Mouse (Mus musculus): ENCODE results near the gene Rinl. TPM values are rescaled to one million over a fixed set of nuclear protein-coding genes. Genes with fewer than 3 reads are reported as not detected.

The Rinl gene
- polyA plus RNA-seq, 1 experiment = 94.3 TPM

- Histone ChIP-seq H3K4me3 (replicated peaks; ENCODE audit: control insufficient read depth, low read depth, low read length) (no peak overlapping the region), H3K4me1 (ENCODE audit: control insufficient read depth, insufficient read depth, low read length) (no peaks in the 10 kb centered on the region), H3K27ac (ENCODE audit: control insufficient read depth, insufficient read depth, low read depth, low read length, poor library complexity) (no peak overlapping the region)
- 89% methylated on average over 13 of the region's 13 CpGs for WGBS
- TF ChIP-seq CTCF (IDR thresholded peaks at IDR 0.05; ENCODE audit: control insufficient read depth, insufficient read depth, low read length) = no peak
- TF ChIP-seq POLR2A (IDR thresholded peaks at IDR 0.05; ENCODE audit: borderline replicate concordance, control insufficient read depth, low read depth, low read length) = no peak
Measured at GRCm38 (mm10) chr7:28758623-28759022, 30.1 kb upstream of the Rinl start.

- no peak overlapping the region for H3K4me3 ChIP-seq (replicated peaks; ENCODE audit: control insufficient read depth, low read depth, low read length)
- peaks cover 4% of the 10 kb centered on the region; the same call in 1 of the 2 replicates for H3K4me1 ChIP-seq (ENCODE audit: control insufficient read depth, insufficient read depth, low read length)
- WGBS = 92% methylated on average over 9 of the region's 9 CpGs
- TF ChIP-seq CTCF (IDR thresholded peaks at IDR 0.05; ENCODE audit: control insufficient read depth, insufficient read depth, low read length) (no peak), POLR2A (IDR thresholded peaks at IDR 0.05; ENCODE audit: borderline replicate concordance, control insufficient read depth, low read depth, low read length) (no peak)
- no peak overlapping the region for H3K27ac ChIP-seq (ENCODE audit: control insufficient read depth, insufficient read depth, low read depth, low read length, poor library complexity)
Measured at GRCm38 (mm10) chr7:28761907-28762306, 26.9 kb upstream of the Rinl start.

- no peak overlapping the region for H3K27ac ChIP-seq (ENCODE audit: control insufficient read depth, insufficient read depth, low read depth, low read length, poor library complexity)
- H3K4me3 ChIP-seq (replicated peaks; ENCODE audit: control insufficient read depth, low read depth, low read length) = peak overlapping the region; percentile 43
- 62% methylated on average over 6 of the region's 6 CpGs for WGBS
- TF ChIP-seq CTCF (IDR thresholded peaks at IDR 0.05; ENCODE audit: control insufficient read depth, insufficient read depth, low read length) = no peak
- TF ChIP-seq POLR2A (IDR thresholded peaks at IDR 0.05; ENCODE audit: borderline replicate concordance, control insufficient read depth, low read depth, low read length) = no peak
- H3K4me1 ChIP-seq (ENCODE audit: control insufficient read depth, insufficient read depth, low read length) = peaks cover 4% of the 10 kb centered on the region; the same call in 1 of the 2 replicates
Measured at GRCm38 (mm10) chr7:28765211-28765610, 23.6 kb upstream of the Rinl start.

- H3K27ac ChIP-seq (ENCODE audit: control insufficient read depth, insufficient read depth, low read depth, low read length, poor library complexity) = peak within 1 kb of the TSS; percentile 47; the same call in 1 of the 2 replicates
- TF ChIP-seq CTCF (IDR thresholded peaks at IDR 0.05; ENCODE audit: control insufficient read depth, insufficient read depth, low read length) = no peak
- TF ChIP-seq POLR2A (IDR thresholded peaks at IDR 0.05; ENCODE audit: borderline replicate concordance, control insufficient read depth, low read depth, low read length) = peak; percentile 29; the same call in 1 of the 2 replicates
- H3K4me3 ChIP-seq (replicated peaks; ENCODE audit: control insufficient read depth, low read depth, low read length) = peak within 1 kb of the TSS; percentile 94
- WGBS = under 1% methylated on average over 45 of the region's 45 CpGs
- H3K4me1 ChIP-seq (ENCODE audit: control insufficient read depth, insufficient read depth, low read length) = peaks cover 4% of the 10 kb centered on the region; the same call in 1 of the 2 replicates
Measured at GRCm38 (mm10) chr7:28766173-28766879, 22.4 kb upstream of the Rinl start, which contains the start of gene Sirt2. TSS of gene Sirt2 (plus strand) at chr7:28766735.

GRCm38 (mm10) chr7:28766910-28767309, 21.9 kb upstream of the Rinl start:
- Histone ChIP-seq H3K27ac (ENCODE audit: control insufficient read depth, insufficient read depth, low read depth, low read length, poor library complexity) (no peak overlapping the region), H3K4me1 (ENCODE audit: control insufficient read depth, insufficient read depth, low read length) (peaks cover 4% of the 10 kb centered on the region; the same call in 1 of the 2 replicates), H3K4me3 (replicated peaks; ENCODE audit: control insufficient read depth, low read depth, low read length) (peak overlapping the region; percentile 58)
- TF ChIP-seq CTCF (IDR thresholded peaks at IDR 0.05; ENCODE audit: control insufficient read depth, insufficient read depth, low read length) (no peak), POLR2A (IDR thresholded peaks at IDR 0.05; ENCODE audit: borderline replicate concordance, control insufficient read depth, low read depth, low read length) (no peak)
- 5% methylated on average over 14 of the region's 14 CpGs for WGBS

GRCm38 (mm10) chr7:28767462-28767965, 21.3 kb upstream of the Rinl start, which contains the start of gene Nfkbib:
TSS of gene Nfkbib (minus strand) at chr7:28767512.
- Histone ChIP-seq H3K27ac (ENCODE audit: control insufficient read depth, insufficient read depth, low read depth, low read length, poor library complexity) (no peak within 1 kb of the TSS), H3K4me1 (ENCODE audit: control insufficient read depth, insufficient read depth, low read length) (peaks cover 4% of the 10 kb centered on the region; the same call in 1 of the 2 replicates), H3K4me3 (replicated peaks; ENCODE audit: control insufficient read depth, low read depth, low read length) (peak within 1 kb of the TSS; percentile 94)
- TF ChIP-seq CTCF (IDR thresholded peaks at IDR 0.05; ENCODE audit: control insufficient read depth, insufficient read depth, low read length) (no peak), POLR2A (IDR thresholded peaks at IDR 0.05; ENCODE audit: borderline replicate concordance, control insufficient read depth, low read depth, low read length) (no peak)
- WGBS = 66% methylated on average over 7 of the region's 7 CpGs

- TF ChIP-seq CTCF (IDR thresholded peaks at IDR 0.05; ENCODE audit: control insufficient read depth, insufficient read depth, low read length) (no peak), POLR2A (IDR thresholded peaks at IDR 0.05; ENCODE audit: borderline replicate concordance, control insufficient read depth, low read depth, low read length) (no peak)
- Histone ChIP-seq H3K27ac (ENCODE audit: control insufficient read depth, insufficient read depth, low read depth, low read length, poor library complexity) (no peak overlapping the region), H3K4me3 (replicated peaks; ENCODE audit: control insufficient read depth, low read depth, low read length) (no peak overlapping the region), H3K4me1 (ENCODE audit: control insufficient read depth, insufficient read depth, low read length) (peaks cover 4% of the 10 kb centered on the region; the same call in 1 of the 2 replicates)
- WGBS = 62% methylated on average over 9 of the region's 9 CpGs
Measured at GRCm38 (mm10) chr7:28769414-28769958, 19.3 kb upstream of the Rinl start.

- no peak overlapping the region for H3K4me3 ChIP-seq (replicated peaks; ENCODE audit: control insufficient read depth, low read depth, low read length)
- 65% methylated on average over 3 of the region's 3 CpGs for WGBS
- no peak for TF ChIP-seq POLR2A (IDR thresholded peaks at IDR 0.05; ENCODE audit: borderline replicate concordance, control insufficient read depth, low read depth, low read length)
- no peak for TF ChIP-seq CTCF (IDR thresholded peaks at IDR 0.05; ENCODE audit: control insufficient read depth, insufficient read depth, low read length)
Measured at GRCm38 (mm10) chr7:28770309-28770708, 18.5 kb upstream of the Rinl start.

More at GRCm38 (mm10) chr7:28770309-28770708, 18.5 kb upstream of the Rinl start:
- Histone ChIP-seq H3K4me1 (ENCODE audit: control insufficient read depth, insufficient read depth, low read length) (peaks cover 1% of the 10 kb centered on the region; the same call in 1 of the 2 replicates), H3K27ac (ENCODE audit: control insufficient read depth, insufficient read depth, low read depth, low read length, poor library complexity) (no peak overlapping the region)

Measured in bone marrow, adult 2 months (tissue).